Mouse (Mus musculus) embryo, embryonic 10.5 days (tissue): ENCODE measurements around the gene Nsmce4a.
"Not testable (repeated sequence)": the region's sequence is repeated elsewhere in the genome, so short reads cannot be mapped to it uniquely, and the experiment has no call there.

Experiments
- DNase-seq: peaks from one replicate; pipeline ENCODE4 v3.0.0-alpha.2; 2015; ENCODE audit warnings: low spot score

The Nsmce4a gene

DNA sequence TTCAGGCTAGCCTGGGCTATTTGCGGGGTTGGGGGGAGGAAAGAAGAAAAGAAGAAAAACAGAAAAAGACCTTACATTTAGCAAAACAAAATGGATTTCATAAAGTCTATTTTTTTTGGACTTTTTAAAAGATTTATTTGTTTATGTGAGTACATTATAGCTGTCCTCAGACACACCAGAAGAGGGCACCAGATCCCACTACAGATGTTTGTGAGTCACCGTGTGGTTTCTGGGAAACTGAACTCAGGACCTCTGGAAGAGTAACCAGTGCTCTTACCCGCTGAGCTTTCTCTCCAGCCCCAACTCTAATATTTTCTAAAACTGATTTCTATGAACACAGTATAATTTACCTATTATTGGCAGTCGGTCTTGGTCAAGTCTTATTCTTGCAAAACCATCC, 37.7 kb downstream of the Nsmce4a start:
- no peak for DNase-seq

DNA sequence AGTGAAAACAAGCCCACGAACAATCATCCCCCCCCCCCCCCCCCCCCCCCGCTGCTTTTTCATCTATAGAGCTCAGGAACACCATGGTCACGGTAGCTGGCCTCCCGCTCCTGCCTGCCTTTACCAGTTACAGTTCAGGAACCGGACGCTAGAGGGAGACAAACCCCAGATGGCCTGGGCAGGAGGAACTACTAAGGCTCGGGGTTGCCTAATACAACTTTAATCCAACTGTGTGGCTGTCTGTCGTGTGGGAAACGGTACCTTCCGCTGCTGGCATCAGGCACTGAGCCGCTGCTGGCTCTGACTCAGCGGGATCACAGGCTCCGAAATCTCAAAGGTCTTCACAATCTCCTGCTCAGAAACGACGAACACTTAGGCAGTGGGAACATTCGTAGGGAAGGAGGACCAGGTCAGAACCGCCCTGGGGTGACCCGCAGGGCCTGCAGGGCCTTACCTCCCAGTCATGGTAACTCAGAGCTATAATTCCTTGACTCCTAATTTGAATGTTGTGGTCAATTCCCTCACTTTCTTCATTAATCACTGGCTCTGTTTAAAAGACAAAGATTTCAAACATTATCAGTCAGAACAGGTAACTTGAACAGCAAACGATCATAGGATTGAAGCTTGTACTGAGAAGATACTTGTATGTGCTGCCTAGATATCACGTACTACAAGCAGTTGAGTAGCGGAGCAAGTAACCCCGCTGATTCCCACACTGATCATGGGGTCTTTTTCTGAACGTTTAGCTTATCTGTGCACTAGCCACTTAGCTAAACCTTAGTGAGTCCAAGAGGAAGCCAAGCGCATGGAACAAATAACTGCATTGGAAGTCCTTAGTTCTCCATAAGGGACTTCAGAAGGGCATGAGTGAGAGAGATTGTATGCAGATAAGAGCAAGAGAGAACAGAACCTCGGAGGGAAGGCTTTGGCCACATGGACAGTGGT, 39.3 kb downstream of the Nsmce4a start:
- DNase-seq, result peak; percentile 90

DNA sequence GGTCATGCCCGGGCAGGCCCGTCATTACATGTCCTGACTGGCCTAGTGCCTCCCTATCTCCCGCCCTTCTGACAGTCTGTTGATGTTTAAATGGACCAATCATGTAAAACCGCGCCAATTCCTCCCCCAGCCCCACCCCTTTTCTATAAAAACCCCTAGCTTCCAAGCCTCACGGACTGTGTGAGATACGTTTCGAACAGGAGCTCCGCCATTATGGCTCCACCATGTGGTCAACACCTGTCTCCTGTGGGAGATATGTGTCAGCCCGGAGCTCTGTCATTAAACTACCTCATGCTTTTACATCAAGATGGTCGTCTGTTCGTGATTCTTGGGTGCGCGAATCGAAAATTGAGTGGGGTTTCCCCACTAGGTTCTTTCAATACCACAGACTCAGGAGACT, 41.8 kb downstream of the Nsmce4a start:
- not testable (repeated sequence) for DNase-seq

DNA sequence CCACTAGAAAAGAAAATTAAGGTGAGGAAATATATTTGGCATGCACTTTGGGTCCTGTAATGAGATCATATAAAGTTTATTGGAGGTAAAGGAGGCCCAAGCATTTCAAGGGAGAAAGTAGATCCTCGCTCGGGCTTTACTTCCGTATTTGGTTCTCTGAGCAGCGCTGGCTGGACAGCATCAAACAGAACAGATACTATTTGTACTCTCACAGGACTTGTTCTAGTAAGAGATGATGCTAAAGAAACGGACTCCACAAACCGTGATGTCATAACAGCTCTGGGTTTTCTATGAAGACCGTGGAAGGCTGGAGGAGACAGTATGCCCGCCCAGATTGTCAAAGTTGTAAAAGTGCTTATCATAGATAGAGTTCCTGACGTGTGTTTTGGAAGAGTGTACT, 45.6 kb downstream of the Nsmce4a start:
- DNase-seq, result no peak

DNA sequence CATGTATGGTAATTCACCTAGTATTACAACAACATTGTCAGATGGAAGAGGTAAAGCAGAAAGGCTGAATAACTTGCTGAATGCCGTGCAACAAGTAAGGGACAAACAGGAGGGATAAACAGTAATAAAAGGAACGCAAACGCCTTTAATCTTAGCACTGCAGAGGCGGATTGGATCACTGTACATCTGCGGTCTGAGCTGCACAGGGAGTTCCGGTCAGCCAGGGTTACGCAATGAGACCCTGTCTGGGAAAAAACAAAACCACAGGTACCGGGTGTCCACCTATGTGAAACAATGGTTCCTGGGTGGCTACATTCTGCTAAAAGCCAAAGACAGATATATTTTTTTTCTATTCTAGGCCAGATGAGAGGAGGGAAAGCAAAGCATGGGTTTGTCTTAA, 49.5 kb downstream of the Nsmce4a start:
- no peak for DNase-seq

DNA sequence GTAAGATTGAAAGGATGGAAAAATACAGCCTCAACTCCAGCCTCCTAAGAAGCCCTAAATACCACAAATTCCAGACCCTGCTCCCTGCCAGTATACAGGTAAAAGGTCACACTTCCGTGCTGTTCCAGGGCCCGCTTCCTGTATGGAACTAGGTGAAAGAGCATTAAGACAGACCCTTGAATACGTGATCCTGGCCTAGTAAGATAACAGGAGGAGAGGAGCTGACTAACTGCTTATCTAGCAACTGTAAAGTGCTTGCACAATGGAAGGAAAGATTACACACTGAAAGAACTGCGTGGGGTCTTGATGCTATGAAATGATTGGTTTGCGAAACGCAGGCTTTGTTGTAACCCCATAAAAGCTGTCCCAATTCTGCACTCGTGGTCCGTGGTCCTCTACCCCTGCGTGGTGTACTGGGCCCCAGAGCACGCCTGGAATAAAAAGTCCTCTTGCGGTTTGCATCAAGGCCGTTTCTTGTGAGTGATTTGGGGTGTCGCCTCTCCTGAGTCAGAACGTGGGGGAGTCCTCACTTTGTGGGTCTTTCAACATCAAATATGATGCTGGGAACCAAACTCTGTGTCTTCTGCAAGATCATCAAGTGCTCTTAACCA, 52.0 kb downstream of the Nsmce4a start:
- DNase-seq, result peak; percentile 20

DNA sequence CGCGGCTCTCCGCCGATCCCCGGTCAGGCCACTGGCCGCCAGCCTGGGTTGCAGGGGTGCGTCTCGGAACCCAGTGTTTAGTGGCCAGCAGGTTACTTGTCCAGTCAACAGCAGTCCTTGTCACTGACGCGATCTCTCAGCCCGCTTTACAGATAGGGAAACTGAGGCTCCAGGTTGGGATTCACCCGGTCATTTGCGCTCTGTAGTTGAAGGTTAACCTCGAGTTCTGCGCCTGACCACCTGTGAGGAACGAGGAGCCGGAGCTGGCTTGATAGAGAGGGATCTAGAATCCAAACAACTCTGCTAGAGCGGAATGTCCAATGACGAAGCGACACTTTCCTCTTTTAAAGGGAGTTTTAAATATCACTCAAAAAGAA, 52.9 kb downstream of the Nsmce4a start, which contains the start of gene Ate1:
Gene Ate1 (minus strand): TSS at position 321 of the 377 bp plus-strand sequence.
- no peak for DNase-seq

DNA sequence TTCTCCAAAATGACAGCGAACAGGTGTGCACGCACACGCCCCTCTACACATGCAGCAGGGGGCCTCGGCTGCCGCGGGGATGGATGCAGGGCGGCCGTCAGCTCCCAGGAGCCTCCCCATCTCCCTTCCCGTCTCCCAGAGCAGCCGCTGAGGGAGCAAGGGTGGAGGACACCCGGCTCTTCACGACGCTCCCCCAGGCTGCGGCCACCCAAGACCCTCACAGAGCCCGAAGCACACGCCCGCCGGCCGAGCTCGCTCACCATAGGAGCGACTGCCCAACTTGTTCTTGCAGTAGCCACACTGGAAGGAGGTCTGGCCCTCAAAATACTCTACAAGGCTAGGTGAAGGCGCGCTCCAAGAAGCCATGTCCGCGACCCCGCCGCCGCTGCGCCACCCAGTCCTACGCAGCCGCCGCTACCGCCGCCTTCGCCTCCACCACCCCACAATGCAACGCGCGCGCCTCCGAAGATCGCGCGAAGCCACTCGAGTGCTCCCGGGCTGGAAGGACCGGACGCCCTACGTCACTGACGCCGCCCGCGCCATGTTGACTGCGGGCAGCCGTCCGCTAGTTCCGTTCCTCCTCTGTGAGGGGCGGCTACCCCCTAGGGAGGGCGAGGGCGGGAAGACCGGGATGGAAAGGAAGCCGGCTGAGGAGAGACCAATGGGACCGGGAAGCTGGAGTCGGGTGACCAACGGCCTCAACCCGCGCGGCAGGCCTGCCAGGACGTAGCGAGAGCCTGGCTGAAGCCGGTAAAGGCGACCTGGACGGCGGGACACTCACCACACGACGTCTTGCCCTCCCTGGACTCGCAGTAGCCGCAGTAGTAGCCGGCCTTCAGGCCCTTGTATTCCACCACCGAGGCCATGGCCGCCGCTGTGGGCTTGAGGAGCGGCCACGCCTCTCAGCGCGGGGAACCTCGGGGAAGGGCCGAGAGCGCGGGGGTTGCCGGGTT, 53.5 kb downstream of the Nsmce4a start:
- DNase-seq, result peak; percentile 98

DNA sequence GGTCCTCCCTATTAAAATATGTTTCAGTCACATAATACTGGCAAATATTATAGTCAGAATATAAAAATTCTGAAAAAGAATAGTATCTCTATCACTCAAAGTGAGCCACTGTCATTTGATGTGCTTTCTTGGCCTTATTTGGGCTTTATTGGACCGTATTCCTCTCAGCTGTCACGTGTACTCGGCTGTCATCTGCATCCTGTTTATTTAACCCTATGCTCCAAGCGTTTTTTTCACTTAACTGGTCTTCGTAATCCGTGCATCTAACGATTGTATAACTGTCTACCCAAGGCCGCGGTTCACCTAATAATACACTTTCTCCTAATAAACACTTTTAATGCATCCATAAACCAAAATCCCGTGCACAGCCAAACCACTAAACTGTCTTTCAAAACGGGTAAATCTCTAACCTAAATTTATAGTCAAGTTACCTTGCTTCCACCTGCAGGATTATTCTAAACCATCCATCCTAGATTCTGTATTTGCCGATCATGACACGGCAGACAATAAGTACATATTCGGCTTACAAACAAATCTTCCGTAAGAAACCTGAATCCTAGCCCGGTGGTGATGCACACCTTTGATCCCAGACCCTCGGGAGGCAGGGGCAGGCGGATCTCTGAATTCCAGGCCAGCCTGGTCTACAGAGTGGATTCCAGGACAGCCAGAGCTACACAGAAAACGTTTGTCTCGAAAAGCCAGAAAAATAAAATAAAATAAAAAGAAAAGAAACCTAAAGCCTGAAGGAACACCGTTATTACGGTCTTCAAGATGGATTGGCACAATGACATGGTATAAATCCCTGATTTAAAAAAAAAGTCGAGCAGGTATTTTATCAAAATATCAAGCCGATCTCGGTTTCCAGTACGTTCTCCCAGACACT, 54.5 kb downstream of the Nsmce4a start:
- DNase-seq, result peak; percentile 15

DNA sequence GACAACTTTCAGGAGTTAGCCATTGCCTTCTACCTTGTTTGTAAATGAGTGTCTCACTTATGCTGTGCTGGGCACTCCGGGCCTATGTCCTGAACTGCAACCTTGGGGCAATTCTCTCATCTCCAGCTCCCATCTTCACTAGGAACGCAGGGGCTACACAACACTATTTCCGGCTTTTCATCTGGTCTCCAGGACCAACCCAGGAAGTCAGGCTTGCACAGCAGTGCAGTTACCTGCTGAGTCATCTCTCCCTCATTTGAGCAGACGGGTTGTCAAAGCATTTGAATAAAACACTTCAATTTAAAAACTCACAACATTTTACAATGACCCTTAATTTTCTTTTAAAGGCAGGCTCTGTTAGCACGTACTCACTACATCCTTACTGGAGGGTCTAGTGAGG, 62.7 kb downstream of the Nsmce4a start:
- no peak for DNase-seq

DNA sequence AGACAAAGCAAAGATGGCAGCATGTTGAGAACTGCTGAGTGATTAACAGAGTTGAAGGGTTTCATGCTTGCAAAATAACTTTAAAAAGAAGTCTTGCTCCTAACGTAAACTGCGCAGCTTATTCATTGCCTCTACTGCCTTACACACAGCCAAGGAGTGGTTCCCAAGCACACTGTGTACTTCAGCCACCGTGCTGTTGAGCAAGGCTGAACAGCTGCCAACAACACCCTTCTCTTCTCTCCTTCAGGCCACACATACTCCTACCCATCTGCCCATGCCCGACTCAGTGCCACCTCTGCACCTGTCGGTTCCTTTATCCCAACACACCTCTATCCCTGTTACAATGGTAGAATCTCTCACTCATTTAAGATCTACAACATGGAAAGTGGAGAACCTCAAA, 69.9 kb downstream of the Nsmce4a start:
- DNase-seq, result no peak

DNA sequence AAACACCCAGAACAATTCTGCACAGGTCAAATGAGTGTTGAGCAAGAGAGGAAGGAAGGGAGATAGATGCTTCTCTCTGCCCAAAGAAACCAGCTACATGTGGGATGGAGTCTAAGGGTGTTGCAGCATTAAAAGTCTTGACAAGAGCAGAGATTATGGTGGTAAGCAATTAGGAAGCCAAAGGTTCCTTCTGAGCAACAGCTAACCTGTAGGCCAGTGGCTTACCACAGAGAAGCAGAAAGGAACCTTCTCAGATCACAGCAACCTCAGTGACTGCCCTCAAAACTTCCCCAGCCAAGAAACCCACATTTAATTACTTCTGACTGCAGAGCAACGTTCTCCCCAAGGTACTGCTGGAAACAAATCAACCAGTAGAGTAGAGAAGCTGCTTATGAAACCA, 71.4 kb downstream of the Nsmce4a start:
- DNase-seq, result no peak

DNA sequence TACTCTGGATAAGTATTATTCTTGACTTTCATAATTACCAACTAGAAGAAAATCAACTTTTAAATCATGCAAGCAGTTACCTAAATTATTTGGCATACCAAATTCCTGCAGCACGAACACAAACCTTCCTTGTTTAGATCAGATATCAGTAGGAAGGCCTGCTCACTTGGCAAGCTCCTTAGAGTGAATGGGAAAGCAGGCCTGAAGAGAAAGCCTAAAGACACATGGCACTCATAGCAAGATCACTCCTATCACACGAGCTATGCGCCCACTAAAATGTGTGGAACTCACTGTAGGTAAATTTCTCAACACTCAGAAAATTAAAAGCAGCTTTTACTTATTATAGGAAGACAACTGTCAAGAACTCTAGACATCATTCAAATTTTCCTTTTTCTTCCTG, 79.6 kb downstream of the Nsmce4a start:
- DNase-seq, result no peak

DNA sequence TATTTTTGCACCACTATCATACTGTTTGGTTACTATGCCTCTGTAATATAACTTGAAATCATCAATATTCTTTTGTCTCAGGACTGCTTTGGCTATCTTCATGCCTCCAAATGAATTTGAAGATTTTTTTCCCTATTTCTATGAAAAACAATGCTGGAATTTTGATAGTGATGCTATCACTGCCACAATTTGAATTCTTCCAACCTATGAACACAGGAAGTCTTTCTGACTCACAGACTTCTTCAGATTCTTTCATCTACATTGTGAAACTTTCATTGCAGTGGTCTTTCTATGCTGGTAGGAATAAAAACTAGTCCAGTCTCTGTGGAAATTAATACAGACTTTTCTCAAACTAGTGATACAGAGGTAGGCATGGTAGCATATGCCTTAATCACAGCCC, 80.9 kb downstream of the Nsmce4a start:
- no peak for DNase-seq
